Mouse (Mus musculus) left cerebral cortex, postnatal 25 days (tissue): ENCODE measurements around the gene Cd320. TPM values are rescaled to one million over a fixed set of nuclear protein-coding genes. Genes with fewer than 3 reads are reported as not detected.
"Not testable (repeated sequence)": the region's sequence is repeated elsewhere in the genome, so short reads cannot be mapped to it uniquely, and the experiment has no call there.

Source experiments
- DNase-seq, 2 experiments: peaks; one replicate each; pipeline ENCODE4 v3.0.0; 2022; ENCODE audit warnings: low spot score in 2 of 2, mixed read lengths in 1 of 2
- intact Hi-C: fragments of 180-260 bp; cut with DNase I; formaldehyde crosslinking; loops from one replicate; pipeline ENCODE4 v1.15.1; 2025
- total RNA-seq, 2 experiments: library from RNA; stranded (reverse); gene quantifications; 2 replicates each; pipeline ENCODE4 v1.2.3; 2021

Gene Cd320
- total RNA-seq, result 10 to 100 TPM; 28.1 to 28.3 TPM

DNA sequence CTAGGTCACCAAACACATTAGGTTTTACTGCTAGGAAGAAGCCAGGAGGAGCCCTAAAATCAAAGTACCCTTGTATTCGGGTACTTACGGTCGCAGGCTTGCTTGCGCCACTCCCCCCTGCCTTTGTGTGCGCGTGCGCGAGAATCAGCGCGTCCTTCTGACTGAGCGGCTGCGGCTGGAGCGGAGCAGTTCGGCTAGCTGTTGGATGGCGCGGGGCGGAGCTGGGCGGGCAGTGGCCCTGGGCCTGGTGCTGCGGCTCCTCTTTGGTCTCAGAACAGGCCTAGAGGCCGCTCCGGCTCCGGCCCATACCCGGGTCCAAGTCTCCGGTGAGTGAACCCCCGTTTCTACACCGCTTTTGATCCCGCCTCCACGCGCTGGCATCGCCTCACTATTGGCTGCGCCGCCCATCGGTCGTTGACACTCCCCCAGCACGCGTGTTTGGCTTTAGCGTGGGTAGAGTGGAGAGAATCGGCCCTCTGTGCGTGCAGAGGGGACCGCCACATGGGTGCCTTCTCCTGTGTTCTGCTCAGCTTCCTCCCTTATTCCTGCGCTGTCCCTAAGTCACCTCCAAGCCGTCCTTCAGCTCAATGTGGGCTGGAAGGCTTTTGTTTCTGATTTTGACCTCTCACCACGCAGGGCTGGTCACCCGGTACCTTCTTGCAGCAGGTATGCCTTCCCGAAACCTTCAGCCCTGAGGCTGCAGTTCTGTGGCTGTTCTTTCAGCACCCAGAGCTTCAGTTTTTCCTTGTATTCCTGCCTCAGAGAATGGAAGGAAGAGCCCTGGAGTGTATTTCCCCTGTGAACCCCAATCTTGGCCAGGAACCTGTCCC, at the start of gene Cd320:
TSS of gene Cd320 (plus strand) at position 126 of the 830 bp plus-strand sequence.
- DNase-seq, result peak; percentile 92 to 95
- intact Hi-C loops, result no loop called here

DNA sequence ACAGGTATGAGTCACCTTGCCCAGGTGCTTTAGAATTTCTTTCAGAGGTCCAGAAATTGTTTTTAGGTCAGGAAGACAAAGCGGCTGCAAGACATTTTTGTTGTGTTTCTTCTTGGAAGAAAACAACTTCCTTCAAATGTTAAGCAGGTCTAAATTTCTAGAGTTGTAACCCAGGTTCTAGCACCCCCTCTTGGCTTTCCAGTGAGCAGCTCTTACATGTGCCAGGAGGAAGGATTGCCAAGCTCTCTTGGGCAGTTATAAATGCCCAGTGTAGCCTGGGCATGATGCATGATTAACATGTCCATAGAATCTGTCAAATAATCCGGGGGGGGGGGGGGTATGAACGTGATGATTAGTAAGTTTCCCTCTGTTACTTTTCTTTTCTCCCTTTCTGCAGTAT, 44.6 kb upstream of the Cd320 start:
- intact Hi-C loops, result no loop called here
- peak in 1 of 2 experiments; percentile 25 for DNase-seq

DNA sequence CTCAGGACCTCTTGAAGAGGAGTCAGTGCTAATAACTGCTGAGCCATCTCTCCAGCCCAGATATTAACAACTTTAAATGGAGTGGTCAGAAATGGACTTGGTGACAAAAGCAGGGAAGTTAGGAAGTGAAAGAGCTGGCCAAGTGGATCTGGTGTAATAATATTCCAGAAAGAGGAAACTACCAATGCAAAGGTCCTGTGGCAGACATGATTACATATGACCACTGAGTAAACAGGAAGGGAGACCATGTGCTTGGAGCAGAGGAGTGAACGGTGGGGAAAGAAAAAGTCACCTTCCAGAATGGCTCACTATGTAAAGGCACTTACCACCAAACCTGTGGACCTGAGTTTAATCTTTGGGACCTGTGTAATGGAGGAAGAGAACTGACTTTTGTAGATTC, 43.6 kb upstream of the Cd320 start:
- intact Hi-C loops, result no loop called here
- no peak for DNase-seq

DNA sequence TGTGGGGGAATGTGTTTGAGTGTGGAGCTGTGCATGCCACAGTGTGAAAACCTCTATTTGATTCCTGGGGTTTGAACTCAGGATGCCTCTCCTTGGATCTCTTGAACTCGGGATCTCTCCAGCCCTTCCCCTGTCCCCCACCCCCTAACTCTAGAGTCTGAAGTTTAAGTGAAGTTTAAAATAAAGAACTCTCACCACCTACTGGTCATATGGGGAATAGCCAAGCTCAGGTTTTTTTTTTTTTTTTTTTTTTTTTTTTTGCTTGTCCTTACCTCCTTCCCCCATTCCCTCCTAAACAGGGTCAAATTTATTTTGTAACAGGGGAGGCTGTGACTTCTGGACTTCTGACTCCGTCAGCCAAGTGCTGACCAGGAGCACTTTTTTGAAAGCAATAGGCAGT, 40.7 kb upstream of the Cd320 start:
- DNase-seq, result no peak
- intact Hi-C loops, result loop anchor here (5.0 kb wide), 2 partner anchors 50 to 75 kb away; no protein-coding TSS in a partner anchor

DNA sequence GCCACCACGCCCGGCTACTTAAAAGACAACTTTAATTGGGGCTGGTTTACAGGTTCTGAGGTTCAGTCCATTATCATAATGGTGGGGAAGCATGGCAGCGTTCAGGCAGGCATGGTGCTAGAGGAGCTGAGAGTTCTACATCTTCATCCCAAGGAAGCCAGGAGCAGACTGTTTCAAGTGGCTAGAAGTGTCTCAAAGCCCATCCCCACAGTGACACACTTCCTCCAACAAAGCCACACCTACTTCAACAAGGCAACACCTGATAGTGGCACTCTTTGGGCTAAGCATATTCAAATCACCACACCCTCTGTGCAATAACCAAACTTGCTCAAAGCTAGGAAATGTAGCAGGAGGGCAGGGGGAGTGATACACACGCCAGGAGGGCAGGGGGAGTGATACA, 38.7 kb upstream of the Cd320 start:
- DNase-seq, result no peak
- intact Hi-C loops, result loop anchor here (5.0 kb wide), 2 partner anchors 52 to 77 kb away; no protein-coding TSS in a partner anchor

DNA sequence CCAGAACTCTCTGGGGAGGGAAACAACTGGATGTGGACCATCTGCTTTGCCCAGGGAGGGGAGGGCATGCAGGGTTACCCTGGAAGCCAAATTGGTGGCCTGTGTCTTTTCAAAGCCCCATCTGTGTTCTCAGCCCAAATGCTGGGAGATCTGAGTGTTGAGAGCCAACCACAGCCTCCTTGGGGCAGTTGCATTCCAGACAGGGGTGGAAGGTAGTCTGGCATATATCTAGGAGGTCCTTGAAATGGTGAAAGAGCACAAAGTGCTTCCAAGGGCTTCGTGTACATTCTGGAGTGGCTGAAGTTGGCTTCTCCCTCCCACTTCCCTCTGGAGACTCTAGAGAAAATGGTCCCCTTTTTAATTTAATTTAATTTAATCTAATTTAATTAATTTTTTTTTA, 38.1 kb upstream of the Cd320 start:
- intact Hi-C loops, result loop anchor here (5.0 kb wide), 2 partner anchors 52 to 77 kb away; no protein-coding TSS in a partner anchor
- no peak for DNase-seq

DNA sequence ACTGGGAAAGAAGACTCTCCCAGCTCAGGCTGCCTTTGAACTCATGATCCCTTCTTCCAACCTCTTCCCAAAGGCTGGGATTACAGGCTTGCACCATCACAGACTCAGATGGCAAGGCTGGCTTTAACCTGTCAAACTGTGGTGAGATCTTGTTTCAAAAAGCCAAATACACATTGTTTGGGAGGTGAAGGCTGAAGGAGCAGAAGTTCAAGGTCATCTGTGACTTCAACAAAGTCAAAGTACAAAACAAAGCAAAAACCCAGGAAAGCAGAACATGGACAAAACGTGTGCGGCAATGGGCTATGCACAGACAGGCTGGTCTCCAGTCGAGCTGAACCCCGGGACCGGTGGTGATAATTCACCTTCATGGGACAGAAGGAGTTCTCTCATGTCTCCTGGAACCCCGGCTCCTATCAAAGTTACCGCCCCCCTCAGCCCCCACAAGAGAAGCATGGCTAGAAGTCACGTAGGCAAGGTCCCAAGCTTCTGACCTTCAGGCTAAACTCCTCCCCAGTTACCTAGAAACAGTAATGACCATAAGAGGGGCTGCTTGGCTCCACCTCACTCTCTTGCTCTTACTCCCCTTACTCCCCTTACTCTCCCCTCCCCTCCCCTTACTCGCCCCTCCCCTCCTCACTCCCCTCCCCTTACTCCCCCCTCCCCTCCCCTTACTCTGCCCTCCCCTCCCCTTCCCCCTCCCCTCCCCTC, 35.6 kb upstream of the Cd320 start:
- DNase-seq, result no peak
- intact Hi-C loops, result no loop called here

DNA sequence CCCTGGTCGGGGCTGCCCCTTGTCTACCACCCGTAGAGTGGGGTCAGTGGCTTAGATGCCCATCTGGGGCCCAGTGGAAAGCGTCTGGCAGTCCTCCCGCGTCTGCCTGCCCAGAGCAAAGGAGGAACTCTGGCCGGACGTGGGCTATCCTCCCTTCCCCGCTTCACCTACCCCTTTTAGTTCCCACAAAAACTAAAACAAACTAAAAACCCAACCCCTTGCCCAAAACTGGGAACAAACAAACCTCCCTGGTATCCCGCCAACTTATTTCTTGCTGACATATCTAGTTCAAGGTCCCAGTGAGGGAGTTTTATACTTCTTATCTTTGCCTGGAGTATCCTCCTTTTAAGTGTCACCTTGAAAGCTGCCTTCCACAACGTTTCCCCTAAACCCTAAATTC, 34.7 kb upstream of the Cd320 start:
- intact Hi-C loops, result no loop called here
- DNase-seq, result no peak

DNA sequence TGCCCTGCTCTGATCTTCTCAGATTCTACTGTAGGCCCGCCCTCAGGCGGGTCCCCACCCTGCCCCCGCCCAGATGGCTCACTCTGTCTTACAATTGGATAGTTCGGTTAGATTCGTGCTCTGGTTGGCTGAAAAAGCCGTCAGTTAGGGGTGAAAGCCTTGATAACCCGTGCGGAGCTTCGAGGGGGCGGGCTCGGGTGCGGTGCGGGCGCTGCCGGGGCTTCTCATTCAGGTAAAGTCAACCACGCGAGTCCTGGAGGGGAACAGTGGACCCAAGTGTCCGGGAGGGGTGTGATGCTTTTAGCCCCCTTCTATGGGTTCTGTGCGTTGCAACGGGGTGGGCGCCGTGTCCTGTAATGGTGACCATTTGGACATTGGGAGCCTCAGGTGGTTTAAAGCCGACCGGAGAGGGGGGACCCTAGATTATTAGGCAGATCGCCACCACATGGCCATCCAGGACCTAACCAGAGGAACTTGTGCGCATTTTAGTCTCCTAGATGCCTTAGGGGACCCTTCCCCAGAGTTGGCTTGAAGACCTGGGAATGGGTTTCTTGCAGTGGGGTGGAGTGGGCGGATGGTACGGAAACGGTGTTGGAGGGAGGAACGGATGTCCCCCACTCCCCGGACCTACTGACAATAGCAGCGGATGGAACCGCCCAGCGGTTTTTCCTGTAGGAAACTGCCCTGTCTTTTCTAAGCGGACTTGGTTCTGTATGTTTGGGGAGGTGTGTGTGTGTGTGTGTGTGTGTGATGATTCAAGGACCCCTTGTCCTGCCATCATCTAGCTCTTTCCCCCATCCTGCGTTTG, 32.4 kb upstream of the Cd320 start, which contains the start of gene Kank3:
TSS of gene Kank3 (plus strand) at position 186 of the 808 bp plus-strand sequence.
- intact Hi-C loops, result loop anchor here (5.0 kb wide), 1 partner anchor 288 kb away; the partner anchor contains the start of gene Adamts10

DNA sequence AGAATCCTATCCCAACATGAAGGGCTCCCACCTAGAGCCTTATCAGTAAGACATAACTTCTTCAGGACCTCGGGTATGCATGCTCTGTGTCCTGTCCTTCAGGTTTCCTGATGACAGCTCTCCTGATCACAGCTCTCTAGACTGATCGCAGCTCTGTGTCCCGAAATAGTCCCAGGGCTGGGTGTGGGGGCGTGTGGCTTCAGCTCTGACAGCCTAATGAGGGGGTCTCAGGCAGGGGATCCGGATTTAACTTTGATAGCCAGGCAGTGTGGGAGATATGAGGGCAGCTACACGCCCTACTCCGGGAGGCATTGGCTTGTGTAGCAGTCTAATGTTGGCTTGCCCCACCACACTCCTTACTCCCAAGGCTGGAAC, 31.8 kb upstream of the Cd320 start:
- no peak for DNase-seq
- intact Hi-C loops, result loop anchor here (5.0 kb wide), 1 partner anchor 289 kb away; the partner anchor contains the start of gene Adamts10

More for the DNA sequence above, 32.4 kb upstream of the Cd320 start, which contains the start of gene Kank3:
- DNase-seq, result peak; percentile 90 to 97

DNA sequence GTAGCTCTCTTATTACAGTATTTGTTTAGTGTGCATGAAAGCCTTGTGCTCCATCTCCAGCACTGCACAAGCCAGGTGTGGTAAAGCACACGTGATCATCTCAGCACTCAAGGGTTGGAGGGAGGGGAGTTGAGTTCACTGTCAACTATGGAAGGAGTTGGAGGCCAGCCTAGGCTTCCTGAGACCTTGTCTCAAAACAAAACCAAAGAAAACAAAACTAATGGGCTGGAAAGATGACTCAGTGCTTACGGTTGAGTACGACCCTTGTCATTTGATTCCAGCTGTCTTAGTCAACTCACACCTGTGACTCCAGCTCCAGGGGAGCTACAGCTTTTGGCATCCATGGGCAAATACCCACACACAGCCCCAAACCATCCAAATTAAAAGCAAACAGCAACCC, 30.4 kb upstream of the Cd320 start:
- intact Hi-C loops, result loop anchor here (5.0 kb wide), 1 partner anchor 290 kb away; the partner anchor contains the start of gene Adamts10
- DNase-seq, result no peak

DNA sequence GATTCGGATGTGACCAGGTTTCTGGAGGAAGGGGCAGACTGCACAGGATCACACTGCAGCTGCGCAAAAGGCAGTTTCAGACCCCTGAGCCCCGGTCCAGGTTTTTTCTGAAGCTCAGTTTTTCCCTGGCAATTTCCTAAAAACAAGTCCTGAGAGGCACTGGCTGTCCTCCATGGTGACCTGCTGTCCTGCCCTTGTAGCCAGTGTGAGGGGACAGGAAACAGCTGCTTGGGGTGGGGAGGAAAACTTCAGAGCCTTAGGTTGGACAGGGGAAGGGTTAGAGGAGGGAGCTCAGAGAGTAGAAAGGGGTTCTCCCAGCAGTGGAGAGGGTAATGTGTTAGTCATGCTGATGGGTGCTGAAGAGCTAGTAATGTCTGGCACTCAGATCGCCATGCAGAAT, 29.9 kb upstream of the Cd320 start:
- intact Hi-C loops, result loop anchor here (5.0 kb wide), 1 partner anchor 291 kb away; the partner anchor contains the start of gene Adamts10
- no peak for DNase-seq

DNA sequence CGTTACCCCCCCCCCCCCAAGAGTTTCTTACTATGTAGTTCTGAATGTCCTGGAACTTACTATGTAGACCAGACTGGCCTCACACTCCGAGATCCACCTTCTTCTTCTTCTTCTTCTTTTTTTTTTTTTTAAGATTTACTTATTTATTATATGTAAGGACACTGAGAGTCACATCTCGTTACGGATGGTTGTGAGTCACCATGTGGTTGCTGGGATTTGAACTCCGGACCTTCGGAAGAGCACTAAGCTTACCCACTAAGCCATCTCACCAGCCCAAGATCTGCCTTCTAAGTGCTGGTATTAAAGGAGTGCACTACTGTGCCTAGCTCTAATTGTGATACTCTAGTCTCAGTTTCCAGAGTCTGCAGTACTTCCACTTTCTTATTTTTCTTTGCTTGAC, 27.5 kb upstream of the Cd320 start:
- no peak for DNase-seq
- intact Hi-C loops, result no loop called here

DNA sequence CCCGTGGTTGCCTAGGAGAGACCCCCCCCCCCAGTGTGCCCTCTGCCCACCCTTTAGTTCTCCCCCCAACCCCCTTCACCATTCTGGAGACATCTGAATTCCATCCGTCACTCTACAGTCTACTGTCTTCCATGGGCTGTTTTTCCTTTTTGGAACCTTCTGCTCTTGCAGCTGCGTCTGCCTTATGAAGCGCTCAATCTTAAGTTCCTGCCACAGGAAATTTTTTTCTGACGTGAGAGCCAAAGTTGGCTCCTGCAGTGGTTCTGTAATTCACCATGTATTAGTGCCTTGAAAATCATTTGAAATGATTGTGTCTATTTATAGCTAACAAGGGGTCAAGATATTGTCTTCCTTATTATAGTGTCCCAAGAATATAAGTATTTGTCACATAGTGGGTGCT, 26.3 kb upstream of the Cd320 start:
- no peak for DNase-seq
- intact Hi-C loops, result no loop called here

DNA sequence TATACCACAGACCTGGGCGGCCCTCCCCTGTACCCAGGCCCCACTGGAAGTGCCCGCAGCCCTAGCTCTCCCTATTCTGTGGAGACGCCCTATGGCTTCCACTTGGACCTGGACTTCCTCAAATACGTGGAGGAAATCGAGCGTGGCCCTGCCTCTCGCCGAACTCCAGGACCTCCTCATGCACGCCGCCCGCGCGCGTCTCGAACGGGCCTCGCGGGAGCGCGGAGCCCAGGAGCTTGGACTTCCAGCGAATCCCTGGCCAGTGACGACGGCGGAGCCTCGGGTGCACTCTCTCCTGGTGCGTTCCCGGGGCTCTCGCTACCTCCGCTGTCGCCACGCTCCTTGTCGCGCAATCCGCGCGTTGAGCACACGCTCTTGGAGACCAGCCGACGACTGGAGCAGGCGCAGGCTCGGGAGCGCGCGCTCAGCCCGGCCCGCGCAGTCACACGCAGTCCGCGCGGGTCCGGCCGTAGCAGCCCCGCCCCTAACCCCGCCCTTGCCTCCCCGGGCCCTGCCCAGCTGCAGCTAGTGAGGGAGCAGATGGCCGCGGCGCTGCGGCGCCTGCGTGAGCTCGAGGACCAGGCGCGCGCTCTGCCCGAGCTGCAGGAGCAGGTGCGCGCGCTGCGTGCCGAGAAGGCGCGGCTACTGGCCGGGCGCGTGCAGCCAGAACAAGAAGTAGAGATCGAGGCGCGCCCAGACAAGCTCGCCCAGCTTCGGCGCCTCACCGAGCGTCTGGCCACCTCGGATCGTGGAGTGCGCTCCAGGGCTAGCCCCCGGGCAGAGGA, 25.5 kb upstream of the Cd320 start:
- peak; percentile 94 to 95 for DNase-seq
- intact Hi-C loops, result no loop called here

DNA sequence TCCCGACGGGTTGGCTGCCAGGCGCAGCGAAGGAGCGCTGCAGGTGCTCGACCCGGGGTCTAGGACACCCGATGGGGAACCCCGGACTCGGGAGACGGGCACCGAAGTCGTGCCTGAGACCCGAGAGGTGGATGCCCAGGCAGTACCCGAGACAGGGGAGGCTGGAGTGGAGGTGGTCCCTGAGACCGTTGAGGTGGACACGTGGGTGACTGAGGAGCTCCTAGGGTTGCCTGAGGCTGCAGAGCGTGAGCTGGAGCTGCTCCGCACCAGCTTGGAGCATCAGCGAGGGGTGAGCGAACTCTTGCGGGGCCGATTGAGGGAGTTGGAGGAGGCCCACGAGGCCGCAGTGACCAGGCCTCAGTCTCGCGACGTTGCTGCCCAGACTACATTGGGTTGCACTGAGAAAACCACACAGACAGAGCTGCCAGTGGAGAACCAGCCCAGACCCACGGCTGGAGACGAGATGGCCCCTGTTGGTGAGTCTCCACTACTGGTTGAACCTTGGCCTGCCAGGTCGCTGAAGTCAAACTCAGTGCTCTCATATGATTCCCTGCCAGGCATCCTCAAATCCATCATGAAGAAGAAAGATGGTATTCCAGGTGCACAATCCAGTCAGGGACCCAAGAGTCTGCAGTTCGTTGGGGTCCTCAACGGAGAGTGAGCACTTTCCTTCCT, 24.8 kb upstream of the Cd320 start:
- intact Hi-C loops, result no loop called here
- DNase-seq, result no peak

DNA sequence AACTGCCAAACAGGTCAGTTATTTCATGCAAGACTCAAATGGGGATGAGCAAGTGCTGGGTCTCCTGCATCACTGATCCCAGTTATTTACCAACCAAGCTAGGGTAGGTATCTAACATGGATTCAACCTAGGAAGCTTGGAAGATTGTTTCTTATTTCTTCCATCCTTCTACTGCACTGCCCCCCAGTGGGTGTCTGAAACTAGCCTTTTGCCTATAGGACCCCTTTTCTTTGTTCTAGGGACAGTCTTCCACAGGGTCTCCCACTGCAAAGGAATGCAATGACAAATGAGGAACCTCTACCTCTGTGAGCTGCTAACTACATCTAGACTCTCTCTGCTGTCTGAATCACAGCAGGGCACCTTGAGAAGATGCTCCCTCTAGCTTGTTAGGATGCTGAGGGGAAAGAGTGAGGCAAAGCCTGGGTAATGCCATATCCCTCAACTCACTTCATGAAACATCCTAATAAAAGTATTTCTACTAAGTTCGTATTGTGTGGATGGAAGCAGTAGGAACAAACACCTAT, 20.4 kb upstream of the Cd320 start:
- DNase-seq, result no peak
- intact Hi-C loops, result no loop called here

DNA sequence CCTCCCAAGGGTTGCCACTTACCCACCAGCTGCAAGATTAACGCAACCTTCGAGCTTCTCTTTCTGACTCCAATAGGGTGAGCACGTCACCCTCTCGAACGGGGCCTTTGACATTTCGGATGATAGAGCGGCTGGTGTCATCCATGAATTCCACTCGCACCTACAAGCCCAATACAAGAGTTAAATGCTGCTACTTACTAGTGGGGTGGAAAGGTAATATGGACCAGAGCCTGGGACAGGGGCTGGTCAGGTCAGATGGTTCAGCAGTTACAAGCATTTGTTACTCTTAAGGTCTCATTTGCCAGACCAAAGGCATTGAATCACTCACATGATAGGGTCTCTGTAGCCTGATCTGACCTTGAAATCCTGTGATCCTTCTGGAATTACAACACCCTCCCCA, 19.7 kb upstream of the Cd320 start:
- intact Hi-C loops, DNase-seq: not testable (repeated sequence)
